Mouse (Mus musculus): ENCODE measurements around the gene Elovl4. TPM values are rescaled to one million over a fixed set of nuclear protein-coding genes. Genes with fewer than 3 reads are reported as not detected.

The Elovl4 gene
- polyA plus RNA-seq, 1 experiment, result 18.9 TPM

Other genes starting within 250 kb of the Elovl4 start
- 0.24 TPM in 2 replicates for gene Ttk, start 28.4 kb upstream of the Elovl4 start, polyA plus RNA-seq (2012; rRNA removed)
- 36.5 and 48.1 TPM in 2 replicates for gene Bckdhb, start 118.9 kb upstream of the Elovl4 start, polyA plus RNA-seq (2012; rRNA removed)